Mouse (Mus musculus) kidney, embryonic 16.5 days (tissue): ENCODE data around the gene Rabggtb. TPM values are rescaled to one million over a fixed set of nuclear protein-coding genes. Genes with fewer than 3 reads are reported as not detected.
"Not testable (repeated sequence)": the region's sequence is repeated elsewhere in the genome, so short reads cannot be mapped to it uniquely, and the experiment has no call there.

Experiments used
- ATAC-seq: fragments of 200-750 bp; cut with Nextera tagmentation; 2 replicates; pipeline ENCODE4 v1.8.0; 2017; ENCODE audit warnings: moderate TSS enrichment; ENCODE audit not compliant: low FRiP score, low TSS enrichment
- H3K27ac ChIP-seq: fragments of 300-500 bp; sonication (generic); 2 replicates; pipeline ENCODE4 v1.5.1; 2014; ENCODE audit warnings: low read length
- H3K27me3 ChIP-seq: fragments of 300-500 bp; sonication (generic); 2 replicates; pipeline ENCODE4 v1.6.1; 2014; ENCODE audit warnings: low read length, control low read depth, mixed read lengths; ENCODE audit not compliant: insufficient read depth
- H3K36me3 ChIP-seq: fragments of 300-500 bp; sonication (generic); 2 replicates; pipeline ENCODE4 v1.6.1; 2014; ENCODE audit warnings: low read length, control low read depth, mixed read lengths; ENCODE audit not compliant: insufficient read depth
- H3K4me1 ChIP-seq: fragments of 300-500 bp; sonication (generic); 2 replicates; pipeline ENCODE4 v1.6.1; 2014; ENCODE audit warnings: low read length, control low read depth, mixed read lengths; ENCODE audit not compliant: insufficient read depth
- H3K4me2 ChIP-seq: fragments of 300-500 bp; sonication (generic); replicated peaks from 2 replicates; pipeline ENCODE4 v1.6.1; 2014; ENCODE audit warnings: low read depth, low read length
- H3K4me3 ChIP-seq: fragments of 300-500 bp; sonication (generic); 2 replicates; pipeline ENCODE4 v1.5.1; 2014; ENCODE audit warnings: mild to moderate bottlenecking, low read length
- H3K9ac ChIP-seq: fragments of 300-500 bp; sonication (generic); replicated peaks from 2 replicates; pipeline ENCODE4 v1.6.1; 2014; ENCODE audit warnings: low read length
- H3K9me3 ChIP-seq: fragments of 300-500 bp; sonication (generic); 2 replicates; pipeline ENCODE4 v1.6.1; 2016; ENCODE audit warnings: low read length, control low read depth
- WGBS: fragments of 180-500 bp; shearing (Covaris S2); extraction: QIAGEN DNeasy Blood & Tissue Kit; methylation state at CpG from one replicate; pipeline ENCODE4 v1.1.7; 2014; 5-methylcytosine and 5-hydroxymethylcytosine counted together
- polyA plus RNA-seq: library from polyadenylated mRNA; unstranded; fragments of >200 nt; fragmentation: Nextera tagmentation; extraction: Ambion mirVana; gene quantifications from 2 replicates; pipeline ENCODE4 v1.2.1, GENCODE M21; 2015

Rabggtb gene
- polyA plus RNA-seq, 1 experiment from 2014 or later: 58.7 TPM

DNA sequence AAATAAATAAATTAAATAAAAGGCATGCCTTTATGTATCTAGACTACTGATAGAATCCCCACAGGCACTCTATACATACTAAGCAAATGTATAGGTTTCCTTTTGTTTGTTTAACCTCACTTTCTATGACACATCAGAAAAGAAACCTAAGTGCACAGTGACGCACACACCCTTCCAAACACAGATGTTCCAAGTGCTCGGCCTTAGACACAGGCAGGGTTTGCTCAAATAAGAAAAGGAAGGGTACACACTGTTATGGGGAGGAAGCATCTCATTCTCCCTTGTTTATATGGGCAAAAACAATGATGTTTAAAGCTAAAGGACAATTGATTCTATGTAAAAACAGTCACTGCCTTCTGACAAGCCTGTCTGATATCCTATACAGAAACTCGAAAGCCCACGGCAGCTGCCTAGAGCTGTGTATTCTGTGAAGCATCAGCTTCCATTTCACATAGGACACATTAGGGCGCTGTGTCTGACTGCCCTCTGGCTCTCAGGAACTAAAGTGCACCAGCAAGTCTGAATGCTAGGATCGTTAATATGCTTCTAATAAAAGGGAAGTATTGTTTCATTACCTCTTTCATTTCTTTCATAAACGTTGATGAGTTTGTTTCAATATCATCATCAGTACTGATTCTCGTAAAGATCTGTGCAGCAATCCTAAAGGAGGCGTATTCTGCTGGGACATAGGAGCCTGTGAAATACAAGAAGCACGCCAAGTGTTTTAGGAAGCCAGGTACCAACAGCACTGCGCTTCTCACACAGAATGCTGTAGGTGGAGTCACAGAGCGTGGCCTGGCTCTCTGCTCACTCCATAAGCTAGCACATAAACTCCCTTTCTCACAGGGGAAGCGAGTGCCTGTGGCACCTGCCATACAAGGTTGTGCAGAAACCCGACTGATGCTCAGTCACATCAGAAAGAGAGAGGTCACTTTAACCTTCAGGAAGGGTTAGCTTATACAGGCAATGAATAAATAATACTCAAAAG is 45.4 kb downstream of the Rabggtb start:
- H3K9me3 ChIP-seq: no peaks in the 10 kb centered on the region

DNA sequence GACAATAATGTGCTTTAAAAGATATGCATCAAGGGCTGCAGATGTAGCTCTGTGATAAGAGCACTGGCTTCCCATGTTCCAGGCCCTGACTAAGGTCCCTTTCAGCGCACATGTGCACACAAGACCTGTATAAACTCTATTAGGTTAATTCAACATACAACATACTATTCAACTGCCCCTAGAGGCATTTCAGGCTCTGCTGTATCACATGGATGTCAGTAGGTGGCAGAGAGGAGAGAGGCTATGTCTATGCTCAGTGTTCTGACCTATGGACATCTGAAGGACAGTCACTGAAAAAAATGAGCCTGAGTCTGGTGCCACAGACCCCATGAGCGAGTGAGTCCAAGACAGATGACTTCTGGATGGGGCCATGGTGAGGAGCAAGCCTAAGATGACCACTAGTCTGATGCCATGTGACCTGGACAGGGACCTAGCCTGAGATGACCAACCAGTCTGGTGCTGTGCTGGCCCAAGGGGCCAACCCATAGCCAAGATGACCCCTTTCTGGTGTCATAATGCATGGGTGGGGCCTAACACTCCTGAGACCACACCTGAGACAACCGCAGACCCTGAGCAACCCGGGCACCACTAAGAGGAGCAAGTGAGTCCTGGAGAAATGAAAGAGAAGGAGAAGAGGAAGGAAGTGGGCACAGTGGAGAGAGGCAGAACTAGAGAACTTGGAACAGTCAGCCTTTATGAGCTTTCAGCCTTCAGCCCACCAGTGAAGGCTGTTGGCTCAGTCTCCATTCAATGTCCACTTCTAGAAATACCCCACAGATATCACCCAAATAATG is 48.0 kb downstream of the Rabggtb start:
- Histone ChIP-seq H3K27ac (no peak overlapping the region), H3K4me2 (no peak overlapping the region), H3K27me3 (no peaks in the 10 kb centered on the region), H3K9me3 (no peaks in the 10 kb centered on the region), H3K36me3 (no peaks in the 10 kb centered on the region), H3K4me3 (no peak overlapping the region), H3K9ac (no peak overlapping the region), H3K4me1 (no peaks in the 10 kb centered on the region)
- WGBS: 83% methylated on average over 4 of the region's 4 CpGs
- ATAC-seq: no peak

More for the DNA sequence above, 45.4 kb downstream of the Rabggtb start:
- no peak overlapping the region for H3K9ac ChIP-seq
- no peak for ATAC-seq
- H3K4me3 ChIP-seq: no peak overlapping the region
- H3K36me3 ChIP-seq: no peaks in the 10 kb centered on the region
- WGBS: 66% methylated on average over 14 of the region's 14 CpGs
- no peaks in the 10 kb centered on the region for H3K4me1 ChIP-seq
- H3K27me3 ChIP-seq: no peaks in the 10 kb centered on the region
- no peak overlapping the region for H3K4me2 ChIP-seq
- no peak overlapping the region for H3K27ac ChIP-seq

DNA sequence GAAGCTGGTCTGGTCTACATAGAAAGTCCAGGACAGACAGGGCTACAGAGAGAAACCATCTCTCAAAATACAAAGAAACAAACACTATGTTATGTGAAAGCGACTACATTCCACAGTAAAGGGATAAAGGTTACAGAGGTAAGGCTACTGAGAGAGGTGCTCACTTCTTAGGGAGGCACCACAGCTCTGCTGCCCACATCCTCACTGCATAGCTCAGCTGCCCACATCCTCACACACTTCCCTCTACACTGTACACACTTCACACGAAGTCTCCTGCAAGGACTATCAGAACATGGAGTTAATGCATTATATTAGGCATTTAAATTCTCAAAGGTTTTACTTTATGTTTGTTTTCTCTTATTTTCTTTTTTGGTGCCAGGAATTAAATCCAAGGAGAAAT is 49.0 kb downstream of the Rabggtb start:
- H3K4me3 ChIP-seq: no peak overlapping the region
- no peak overlapping the region for H3K9ac ChIP-seq
- no peak overlapping the region for H3K27ac ChIP-seq
- ATAC-seq: no peak
- WGBS: 78% methylated on average over 2 of the region's 2 CpGs
- no peaks in the 10 kb centered on the region for H3K36me3 ChIP-seq
- no peak overlapping the region for H3K4me2 ChIP-seq
- no peaks in the 10 kb centered on the region for H3K9me3 ChIP-seq
- no peaks in the 10 kb centered on the region for H3K4me1 ChIP-seq
- H3K27me3 ChIP-seq: no peaks in the 10 kb centered on the region

DNA sequence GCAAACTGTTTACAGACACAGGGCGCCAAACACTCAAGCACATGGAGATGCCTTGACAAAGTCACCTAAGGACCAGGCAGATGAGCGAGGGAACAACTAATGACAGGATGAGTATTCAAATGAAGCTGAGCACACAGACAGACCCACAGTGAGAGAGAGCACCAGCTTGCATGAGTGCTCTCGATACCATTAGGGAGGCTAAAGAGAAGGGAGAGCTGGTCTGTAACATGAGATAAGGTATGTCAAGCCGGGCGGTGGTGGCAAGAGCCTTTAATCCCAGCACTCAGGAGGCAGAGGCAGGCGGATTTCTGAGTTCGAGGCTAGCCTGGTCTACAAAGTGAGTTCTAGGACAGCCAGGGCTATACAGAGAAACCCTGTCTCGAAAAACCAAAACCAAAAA is 52.4 kb downstream of the Rabggtb start:
- not testable (repeated sequence) for H3K27me3 ChIP-seq, H3K27ac ChIP-seq, H3K4me2 ChIP-seq, H3K4me3 ChIP-seq, H3K9ac ChIP-seq, H3K36me3 ChIP-seq, ATAC-seq, H3K9me3 ChIP-seq, H3K4me1 ChIP-seq
- 80% methylated on average over 8 of the region's 8 CpGs for whole genome bisulfite sequencing

DNA sequence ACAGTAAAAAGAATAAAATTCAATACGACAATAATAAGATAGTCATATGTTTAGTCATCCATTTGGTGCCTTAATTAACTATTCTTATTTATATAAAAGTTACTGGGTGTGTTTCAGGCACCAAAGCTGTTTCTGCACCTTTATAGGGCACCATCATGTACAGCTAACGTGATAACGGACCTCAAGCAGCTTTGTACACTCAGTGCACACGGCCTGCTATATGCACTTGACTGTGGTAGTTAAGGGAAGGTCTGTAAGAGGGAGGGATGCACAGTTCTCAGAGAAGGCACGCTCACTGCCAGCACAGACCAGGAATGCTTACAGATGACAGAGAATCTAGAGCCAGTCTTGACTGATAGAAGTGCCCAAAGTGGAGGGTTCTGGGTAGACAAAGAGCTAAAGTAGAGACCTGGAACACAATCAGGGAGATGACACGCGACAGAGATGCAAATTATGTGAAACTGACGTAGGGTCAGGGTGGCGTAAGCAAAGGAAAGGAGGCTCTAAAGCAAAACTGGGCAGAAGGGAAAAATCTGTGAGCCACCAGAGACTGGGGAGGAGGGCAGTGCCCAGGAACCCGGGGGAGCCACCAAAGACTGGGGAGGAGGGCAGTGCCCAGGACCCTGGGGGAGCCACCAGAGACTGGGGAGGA is 54.3 kb downstream of the Rabggtb start:
- Histone ChIP-seq H3K9me3 (no peaks in the 10 kb centered on the region), H3K9ac (no peak overlapping the region), H3K36me3 (no peaks in the 10 kb centered on the region), H3K4me3 (no peak overlapping the region), H3K4me2 (no peak overlapping the region), H3K4me1 (no peaks in the 10 kb centered on the region), H3K27me3 (no peaks in the 10 kb centered on the region), H3K27ac (no peak overlapping the region)
- WGBS: 81% methylated on average over 10 of the region's 10 CpGs
- ATAC-seq: no peak

Other genes with a start within 250 kb of the Rabggtb start
- 71.6 and 75.8 TPM in 2 replicates for gene St6galnac3, start 187.8 kb downstream of the Rabggtb start, polyA plus RNA-seq
- gene Asb17, start 68.8 kb downstream of the Rabggtb start, polyA plus RNA-seq: 0.06 TPM in 1 of 2 replicates, not detected in the other
- 0.07 and 0.09 TPM in 2 replicates for gene Msh4, start 6.9 kb downstream of the Rabggtb start, polyA plus RNA-seq
- 150 and 164 TPM in 2 replicates for gene Acadm, start 31.6 kb upstream of the Rabggtb start, polyA plus RNA-seq
- gene Slc44a5, start 60.4 kb upstream of the Rabggtb start, polyA plus RNA-seq: 0.53 and 0.65 TPM in 2 replicates